Mouse (Mus musculus) cerebellum, adult (tissue): ENCODE results near the gene Rabepk.
A peak's percentile ranks its signal among the peaks of the same experiment; 100 is the strongest.
"Not testable (repeated sequence)": the region's sequence is repeated elsewhere in the genome, so short reads cannot be mapped to it uniquely, and the experiment has no call there.

Source experiments
- ATAC-seq: cut with Nextera tagmentation; 2 replicates; pipeline ENCODE4 v1.9.2; 2017; ENCODE audit warnings: mild to moderate bottlenecking, moderate library complexity, mixed read lengths; ENCODE audit not compliant: insufficient number of reproducible peaks, low FRiP score, low TSS enrichment

Gene Rabepk

DNA sequence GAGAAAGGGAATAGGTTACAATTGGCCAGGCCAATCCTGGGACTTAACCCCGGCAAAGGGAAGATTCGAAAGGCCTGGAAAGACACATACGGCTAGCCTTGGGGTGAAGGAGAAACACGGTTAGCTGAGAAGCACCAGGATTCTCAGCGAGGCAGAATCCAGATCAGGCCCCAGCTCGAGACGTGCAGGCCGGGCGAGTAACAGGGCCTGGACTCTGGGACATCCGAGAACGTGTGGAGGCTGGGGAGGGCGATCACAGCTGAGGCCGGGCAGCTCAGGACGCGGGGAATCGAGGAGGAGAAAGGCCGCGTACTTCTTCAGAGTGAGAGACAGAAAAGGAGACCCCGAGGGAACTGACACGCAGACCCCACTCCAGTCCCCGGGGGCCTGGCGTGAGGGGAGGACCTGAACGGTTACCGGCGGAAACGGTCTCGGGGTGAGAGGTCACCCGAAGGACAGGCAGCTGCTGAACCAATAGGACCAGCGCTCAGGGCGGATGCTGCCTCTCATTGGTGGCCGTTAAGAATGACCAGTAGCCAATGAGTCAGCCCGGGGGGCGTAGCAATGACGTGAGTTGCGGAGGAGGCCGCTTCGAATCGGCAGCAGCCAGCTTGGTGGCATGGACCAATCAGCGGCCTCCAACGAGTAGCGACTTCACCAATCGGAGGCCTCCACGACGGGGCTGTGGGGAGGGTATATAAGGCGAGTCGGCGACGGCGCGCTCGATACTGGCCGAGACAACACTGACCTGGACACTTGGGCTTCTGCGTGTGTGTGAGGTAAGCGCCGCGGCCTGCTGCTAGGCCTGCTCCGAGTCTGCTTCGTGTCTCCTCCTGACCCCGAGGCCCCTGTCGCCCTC is 28.1 kb downstream of the Rabepk start, which contains the start of gene Hspa5:
TSS of gene Hspa5 (plus strand) at position 603 of the 859 bp plus-strand sequence.
- peak; percentile 100 for ATAC-seq

- ATAC-seq = no peak
These were observed 28.8 kb downstream of the Rabepk start for GRCm38 (mm10) chr2:34770951-34771350.

- ATAC-seq = no peak
These were observed 29.7 kb downstream of the Rabepk start for GRCm38 (mm10) chr2:34770049-34770448.

DNA sequence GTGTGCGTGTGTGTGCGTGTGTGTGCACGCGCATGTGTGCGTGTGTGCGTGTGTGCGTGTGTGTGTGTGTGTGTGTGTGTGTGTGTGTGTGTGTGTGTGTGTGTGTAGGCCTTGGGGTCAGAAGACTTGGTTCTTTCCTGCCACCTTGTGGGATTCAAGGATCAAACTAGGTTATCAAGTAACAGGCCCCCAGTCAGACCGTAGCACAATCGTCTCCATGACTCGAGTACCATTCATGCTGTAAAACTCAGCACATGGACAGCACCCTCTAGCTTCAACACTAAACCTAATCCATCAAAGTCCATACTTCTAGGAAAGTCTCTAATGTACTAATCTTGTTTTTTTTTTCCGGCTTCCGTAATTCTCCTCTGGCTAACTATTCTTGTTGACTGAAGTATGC is 34.9 kb downstream of the Rabepk start:
- ATAC-seq = no peak

DNA sequence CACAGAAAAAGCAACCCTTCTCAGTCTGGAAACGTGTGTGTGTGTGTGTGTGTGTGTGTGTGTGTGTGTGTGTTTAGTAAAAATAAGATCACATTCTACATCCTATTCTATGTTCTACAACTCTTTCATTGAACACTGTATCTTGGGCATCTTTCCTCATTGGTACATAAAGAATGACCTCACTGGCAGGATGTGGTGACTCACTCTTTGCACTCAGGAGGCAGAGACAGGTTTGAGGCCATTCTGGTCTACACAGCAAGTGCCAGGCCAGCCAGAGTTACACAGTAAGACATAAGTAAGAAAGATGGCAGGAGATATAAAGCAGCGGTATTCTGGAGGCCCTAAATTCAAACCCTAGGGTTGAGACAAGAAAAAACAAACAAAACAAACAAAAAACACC is 36.8 kb downstream of the Rabepk start:
- no peak for ATAC-seq

DNA sequence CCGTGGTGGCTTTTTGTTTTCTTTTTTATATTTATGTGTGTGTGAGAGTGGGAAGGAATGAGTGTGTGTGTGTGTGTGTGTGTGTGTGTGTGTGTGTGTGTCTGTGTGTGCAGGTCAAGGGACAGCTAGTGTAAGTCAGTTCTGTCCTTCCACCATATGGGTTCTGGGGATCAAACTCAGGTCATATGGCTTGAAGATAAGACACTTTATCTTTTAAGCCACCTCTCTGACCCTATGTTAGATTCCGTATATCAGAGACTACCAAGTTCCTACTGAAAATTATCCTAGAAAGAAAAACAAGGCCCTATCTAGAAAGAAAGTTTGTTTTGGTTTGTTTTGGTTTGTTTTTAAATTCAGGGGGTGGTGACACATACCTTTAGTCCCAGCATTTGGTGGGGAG is 37.5 kb downstream of the Rabepk start:
- no peak for ATAC-seq

GRCm38 (mm10) chr2:34761272-34761671 is 38.4 kb downstream of the Rabepk start:
- ATAC-seq = not testable (repeated sequence)

GRCm38 (mm10) chr2:34757341-34757740 is 42.4 kb downstream of the Rabepk start:
- ATAC-seq = no peak

- ATAC-seq = no peak
These were observed 45.0 kb downstream of the Rabepk start, which contains the start of gene Gapvd1 for GRCm38 (mm10) chr2:34754551-34755358. Gapvd1 (minus strand) TSS chr2:34755232.

- ATAC-seq = peak; percentile 97
These were observed 45.7 kb downstream of the Rabepk start for GRCm38 (mm10) chr2:34753811-34754550.

DNA sequence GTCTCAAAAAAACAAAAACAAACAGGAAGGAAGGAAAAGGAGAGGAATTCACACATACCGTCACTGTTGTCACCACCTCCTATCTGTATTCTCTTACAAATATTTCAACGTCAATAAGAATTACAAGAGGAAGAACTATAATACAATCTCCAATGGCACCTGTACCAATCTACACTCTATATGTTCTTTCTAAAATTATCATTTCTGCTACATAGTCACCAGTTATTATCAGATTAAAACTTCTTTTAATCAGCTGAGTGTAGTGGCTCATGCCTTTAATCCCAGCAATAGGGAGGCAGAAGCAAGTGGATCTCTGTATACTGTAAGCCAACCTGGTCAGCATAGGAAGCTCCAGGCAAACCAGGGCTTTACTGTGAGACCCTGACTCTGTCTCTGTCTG is 49.5 kb downstream of the Rabepk start:
- no peak for ATAC-seq

GRCm38 (mm10) chr2:34748479-34748878 is 51.2 kb downstream of the Rabepk start:
- ATAC-seq = no peak

- no peak for ATAC-seq
These were observed 54.0 kb downstream of the Rabepk start for GRCm38 (mm10) chr2:34745673-34746072.

- ATAC-seq = no peak
These were observed 55.2 kb downstream of the Rabepk start for GRCm38 (mm10) chr2:34744476-34744875.

- ATAC-seq = no peak
These were observed 57.0 kb downstream of the Rabepk start for GRCm38 (mm10) chr2:34742675-34743074.

GRCm38 (mm10) chr2:34741390-34742159 is 58.1 kb downstream of the Rabepk start:
- ATAC-seq = no peak

GRCm38 (mm10) chr2:34739684-34740391 is 59.9 kb downstream of the Rabepk start:
- ATAC-seq = no peak

GRCm38 (mm10) chr2:34737911-34738310 is 61.8 kb downstream of the Rabepk start:
- no peak for ATAC-seq

- ATAC-seq = no peak
These were observed 63.1 kb downstream of the Rabepk start for GRCm38 (mm10) chr2:34736626-34737025.
